Mouse (Mus musculus): ENCODE measurements around the gene Brd1. TPM values are rescaled to one million over a fixed set of nuclear protein-coding genes. Genes with fewer than 3 reads are reported as not detected.
"Not testable (repeated sequence)": the region's sequence is repeated elsewhere in the genome, so short reads cannot be mapped to it uniquely, and the experiment has no call there.

Gene Brd1
- 85.9 and 86.2 TPM in 2 replicates for polyA plus RNA-seq (2011; ENCODE audit: insufficient read depth, insufficient read length, low read depth, missing spikeins)

DNA sequence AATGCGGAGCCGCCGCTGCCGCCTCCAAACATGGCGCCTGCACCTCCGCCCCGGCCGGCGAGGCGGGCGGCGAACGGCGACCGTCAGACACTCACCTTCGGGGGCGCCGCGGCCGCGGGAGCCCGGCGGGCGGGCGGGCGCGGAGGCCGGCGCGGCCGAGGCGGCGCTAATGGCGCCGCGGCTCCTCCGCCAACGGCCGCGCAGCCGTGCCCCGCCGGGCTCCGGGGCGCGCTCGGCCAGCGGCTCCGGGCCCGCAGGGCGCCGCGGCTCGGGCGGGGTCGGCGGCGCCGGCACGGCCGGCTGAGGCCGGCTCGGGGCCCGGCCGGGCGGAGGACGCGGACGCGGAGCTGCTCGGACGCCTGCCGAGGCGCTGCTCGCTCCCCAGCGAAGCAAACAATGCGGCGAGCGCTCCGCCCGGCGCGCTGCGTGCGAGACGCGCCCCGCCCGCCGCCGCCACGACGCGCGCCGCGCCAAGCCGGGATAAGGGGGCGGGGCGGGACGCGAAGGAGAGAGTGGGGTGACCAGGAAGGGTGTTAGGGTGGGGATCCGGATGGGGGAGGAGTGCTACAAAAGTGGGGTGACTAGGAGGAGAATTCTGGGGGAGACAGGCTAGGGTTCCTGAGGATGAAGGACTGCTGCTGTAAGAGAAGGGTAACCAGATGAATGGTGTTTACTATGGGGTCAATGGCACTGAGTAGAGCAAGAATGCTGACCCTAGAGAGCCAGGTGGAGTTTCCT lies at the start of gene Brd1:
TSS of gene Brd1 (minus strand) at position 400 of the 738 bp plus-strand sequence.
- no peak for TF ChIP-seq EP300 (IDR thresholded peaks at IDR 0.05; ENCODE audit: insufficient read depth, low read depth, low read length)
- no peak for TF ChIP-seq CTCF (IDR thresholded peaks at IDR 0.05; ENCODE audit: low read depth, low read length)
- peak; percentile 33 for TF ChIP-seq POLR2A (IDR thresholded peaks at IDR 0.05; ENCODE audit: insufficient read depth, low read length)
- Histone ChIP-seq H3K4me3 (ENCODE audit: low read depth, low read length) (peak within 1 kb of the TSS; percentile 89), H3K27ac (ENCODE audit: insufficient read depth, low read length) (peak within 1 kb of the TSS; percentile 47), H3K9me3 (replicated peaks; ENCODE audit: control insufficient read depth, insufficient read depth, low read length, poor library complexity, severe bottlenecking) (no peaks in the 10 kb centered on the region), H3K27me3 (ENCODE audit: control insufficient read depth, insufficient read depth, low read length, poor library complexity, severe bottlenecking) (no peaks in the 10 kb centered on the region), H3K36me3 (ENCODE audit: control insufficient read depth, insufficient read depth, low read length, poor library complexity, severe bottlenecking) (peaks cover 14% of the 10 kb centered on the region), H3K4me1 (ENCODE audit: control insufficient read depth, insufficient read depth, low read length) (peaks cover 7% of the 10 kb centered on the region), H3K9ac (ENCODE audit: low read depth, poor library complexity, severe bottlenecking) (peak within 1 kb of the TSS; percentile 99)

DNA sequence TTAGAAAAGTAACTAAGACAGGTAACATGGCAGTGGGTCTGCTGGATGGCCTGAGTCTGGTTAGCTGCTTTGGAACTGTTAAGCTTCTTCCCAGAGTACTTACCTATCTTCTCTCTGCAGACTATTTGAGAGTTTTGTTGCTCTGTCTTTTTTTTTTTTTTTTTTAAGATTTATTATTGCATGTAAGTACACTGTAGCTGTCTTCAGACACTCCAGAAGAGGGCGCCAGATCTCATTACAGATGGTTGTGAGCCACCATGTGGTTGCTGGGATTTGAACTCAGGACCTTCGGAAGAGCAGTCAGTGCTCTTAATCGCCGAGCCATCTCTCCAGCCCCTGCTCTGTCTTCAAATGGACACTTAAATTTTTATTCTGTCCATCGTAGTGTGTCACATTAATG lies 40.6 kb upstream of the Brd1 start:
- not testable (repeated sequence) for H3K9me3 ChIP-seq (replicated peaks; ENCODE audit: control insufficient read depth, insufficient read depth, low read length, poor library complexity, severe bottlenecking); H3K9ac ChIP-seq (ENCODE audit: low read depth, poor library complexity, severe bottlenecking); H3K27ac ChIP-seq (ENCODE audit: insufficient read depth, low read length); H3K4me1 ChIP-seq (ENCODE audit: control insufficient read depth, insufficient read depth, low read length); H3K4me3 ChIP-seq (ENCODE audit: low read depth, low read length); H3K27me3 ChIP-seq (ENCODE audit: control insufficient read depth, insufficient read depth, low read length, poor library complexity, severe bottlenecking)
- peaks cover 15% of the 10 kb centered on the region for H3K36me3 ChIP-seq (ENCODE audit: control insufficient read depth, insufficient read depth, low read length, poor library complexity, severe bottlenecking)

DNA sequence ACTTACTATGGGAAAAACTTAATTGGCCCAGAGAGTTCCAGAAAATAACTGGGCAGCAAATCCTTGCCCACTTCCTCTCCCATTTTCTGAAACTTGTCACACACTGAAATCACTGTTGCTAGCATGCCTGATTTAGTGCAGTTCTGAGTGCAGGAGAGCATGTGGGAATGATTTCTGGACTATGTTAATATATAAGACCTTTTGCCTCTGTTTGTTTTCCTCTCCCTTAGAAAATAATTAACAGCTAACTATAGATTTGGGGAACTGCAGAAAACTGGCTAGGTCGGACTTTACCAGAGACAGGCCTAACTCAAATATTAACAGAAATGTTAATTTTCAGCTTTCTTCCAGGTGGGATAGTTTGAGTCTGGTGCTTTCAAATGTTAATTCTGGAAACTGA lies 34.5 kb upstream of the Brd1 start:
- Histone ChIP-seq H3K4me3 (ENCODE audit: low read depth, low read length) (no peak overlapping the region), H3K36me3 (ENCODE audit: control insufficient read depth, insufficient read depth, low read length, poor library complexity, severe bottlenecking) (peaks cover 17% of the 10 kb centered on the region), H3K27ac (ENCODE audit: insufficient read depth, low read length) (no peak overlapping the region), H3K4me1 (ENCODE audit: control insufficient read depth, insufficient read depth, low read length) (no peaks in the 10 kb centered on the region), H3K27me3 (ENCODE audit: control insufficient read depth, insufficient read depth, low read length, poor library complexity, severe bottlenecking) (no peaks in the 10 kb centered on the region), H3K9me3 (replicated peaks; ENCODE audit: control insufficient read depth, insufficient read depth, low read length, poor library complexity, severe bottlenecking) (no peaks in the 10 kb centered on the region), H3K9ac (ENCODE audit: low read depth, poor library complexity, severe bottlenecking) (no peak overlapping the region)
- TF ChIP-seq CTCF (IDR thresholded peaks at IDR 0.05; ENCODE audit: low read depth, low read length) (no peak), POLR2A (IDR thresholded peaks at IDR 0.05; ENCODE audit: insufficient read depth, low read length) (no peak), EP300 (IDR thresholded peaks at IDR 0.05; ENCODE audit: insufficient read depth, low read depth, low read length) (no peak)

DNA sequence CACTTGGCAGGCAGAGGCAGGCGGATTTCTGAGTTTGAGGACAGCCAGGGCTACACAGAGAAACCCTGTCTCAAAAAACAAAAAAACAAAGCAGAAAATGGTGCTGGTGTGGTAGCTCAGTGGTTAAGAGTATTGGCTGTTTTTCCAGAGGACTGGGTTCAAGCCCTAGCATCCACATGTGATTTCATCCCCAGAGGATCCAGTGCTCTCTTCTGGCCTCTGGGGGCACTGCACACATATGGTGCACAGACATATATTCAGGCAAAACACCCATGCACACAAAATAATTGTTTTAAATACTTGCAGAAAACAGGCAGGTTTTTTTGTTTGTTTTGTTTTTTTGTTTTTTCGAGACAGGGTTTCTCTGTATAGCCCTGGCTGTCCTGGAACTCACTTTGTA lies 32.1 kb upstream of the Brd1 start:
- H3K4me1 ChIP-seq (ENCODE audit: control insufficient read depth, insufficient read depth, low read length); H3K27me3 ChIP-seq (ENCODE audit: control insufficient read depth, insufficient read depth, low read length, poor library complexity, severe bottlenecking); H3K4me3 ChIP-seq (ENCODE audit: low read depth, low read length); H3K9ac ChIP-seq (ENCODE audit: low read depth, poor library complexity, severe bottlenecking); H3K9me3 ChIP-seq (replicated peaks; ENCODE audit: control insufficient read depth, insufficient read depth, low read length, poor library complexity, severe bottlenecking); H3K27ac ChIP-seq (ENCODE audit: insufficient read depth, low read length): not testable (repeated sequence)
- H3K36me3 ChIP-seq (ENCODE audit: control insufficient read depth, insufficient read depth, low read length, poor library complexity, severe bottlenecking) = peaks cover 26% of the 10 kb centered on the region
- TF ChIP-seq CTCF (IDR thresholded peaks at IDR 0.05; ENCODE audit: low read depth, low read length) = peak; percentile 36

DNA sequence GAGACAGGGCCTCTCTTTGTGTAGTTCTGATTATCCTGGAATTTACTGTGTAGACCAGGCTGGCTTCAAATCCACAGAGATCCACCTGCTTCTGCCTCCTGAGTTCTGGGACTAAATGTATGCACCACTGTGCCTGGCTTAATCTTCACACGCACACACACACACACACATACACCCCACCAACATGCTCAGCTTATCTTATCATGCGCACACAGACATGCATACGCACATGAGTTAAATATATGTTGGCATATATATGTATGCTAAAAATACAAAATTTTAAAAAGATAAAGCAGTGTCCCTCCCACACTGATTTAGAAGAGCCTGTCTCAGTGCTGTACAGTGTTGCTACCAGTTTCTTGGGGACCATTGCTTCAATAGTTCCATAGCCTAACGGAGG lies 27.5 kb upstream of the Brd1 start:
- Histone ChIP-seq H3K36me3 (ENCODE audit: control insufficient read depth, insufficient read depth, low read length, poor library complexity, severe bottlenecking) (peaks cover 38% of the 10 kb centered on the region), H3K27me3 (ENCODE audit: control insufficient read depth, insufficient read depth, low read length, poor library complexity, severe bottlenecking) (no peaks in the 10 kb centered on the region; the same call in 1 of the 2 replicates), H3K4me1 (ENCODE audit: control insufficient read depth, insufficient read depth, low read length) (no peaks in the 10 kb centered on the region), H3K9me3 (replicated peaks; ENCODE audit: control insufficient read depth, insufficient read depth, low read length, poor library complexity, severe bottlenecking) (no peaks in the 10 kb centered on the region), H3K9ac (ENCODE audit: low read depth, poor library complexity, severe bottlenecking) (no peak overlapping the region), H3K4me3 (ENCODE audit: low read depth, low read length) (no peak overlapping the region), H3K27ac (ENCODE audit: insufficient read depth, low read length) (no peak overlapping the region)
- TF ChIP-seq EP300 (IDR thresholded peaks at IDR 0.05; ENCODE audit: insufficient read depth, low read depth, low read length) = no peak
- no peak for TF ChIP-seq POLR2A (IDR thresholded peaks at IDR 0.05; ENCODE audit: insufficient read depth, low read length)
- TF ChIP-seq CTCF (IDR thresholded peaks at IDR 0.05; ENCODE audit: low read depth, low read length) = no peak

DNA sequence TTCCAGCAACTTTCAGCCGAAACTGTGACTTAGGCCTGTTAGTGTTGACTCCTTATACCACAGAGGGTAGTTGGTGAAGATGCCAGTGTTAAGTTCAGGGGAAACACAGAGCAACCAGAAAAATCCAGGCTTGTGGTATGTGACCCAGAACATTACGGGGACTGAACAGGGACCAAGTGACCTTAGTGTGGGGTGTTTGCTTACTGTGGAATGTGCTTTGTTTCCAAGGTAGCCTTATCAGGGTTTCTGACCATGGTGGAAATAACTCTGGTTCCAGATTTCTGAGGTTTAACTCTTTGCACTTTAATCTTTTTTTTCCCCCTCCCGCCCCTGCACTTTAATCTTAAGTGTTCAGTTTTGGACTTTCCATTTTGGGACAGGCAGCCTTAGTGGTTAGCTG lies 24.0 kb upstream of the Brd1 start:
- H3K27me3 ChIP-seq (ENCODE audit: control insufficient read depth, insufficient read depth, low read length, poor library complexity, severe bottlenecking) = no peaks in the 10 kb centered on the region
- no peak overlapping the region for H3K4me3 ChIP-seq (ENCODE audit: low read depth, low read length)
- peaks cover 43% of the 10 kb centered on the region for H3K36me3 ChIP-seq (ENCODE audit: control insufficient read depth, insufficient read depth, low read length, poor library complexity, severe bottlenecking)
- H3K27ac ChIP-seq (ENCODE audit: insufficient read depth, low read length) = no peak overlapping the region
- H3K9me3 ChIP-seq (replicated peaks; ENCODE audit: control insufficient read depth, insufficient read depth, low read length, poor library complexity, severe bottlenecking) = no peaks in the 10 kb centered on the region
- H3K4me1 ChIP-seq (ENCODE audit: control insufficient read depth, insufficient read depth, low read length) = no peaks in the 10 kb centered on the region
- H3K9ac ChIP-seq (ENCODE audit: low read depth, poor library complexity, severe bottlenecking) = no peak overlapping the region
- TF ChIP-seq POLR2A (IDR thresholded peaks at IDR 0.05; ENCODE audit: insufficient read depth, low read length) (no peak), EP300 (IDR thresholded peaks at IDR 0.05; ENCODE audit: insufficient read depth, low read depth, low read length) (no peak), CTCF (IDR thresholded peaks at IDR 0.05; ENCODE audit: low read depth, low read length) (no peak)
